8 mouse cellular contexts compared by ENCODE assay signal in genomic region chr17:80825971-80826730, GRCm38 (mm10).
A peak's percentile ranks its signal among the peaks of the same experiment; 100 is the strongest.
DNase-seq lines count a peak whose midpoint lies in the region; ATAC-seq lines count a peak whose summit lies in the region.
"Had no signal": no experiment of that assay in that cellular context is flagged by ENCODE, and none has a peak within 500 bp of the region (broad histone marks: within the 10 kb centered on the region; RNA-seq: fewer than 3 reads in every experiment).

No protein-coding gene starts in this region.

- no peaks in the 10 kb centered on the region for H3K27me3 ChIP-seq in embryonic facial prominence, embryonic 13.5 days
- H3K27me3 ChIP-seq in intestine, embryonic 15.5 days (replicated peaks), result no peaks in the 10 kb centered on the region
- H3K27me3 ChIP-seq in liver, embryonic 12.5 days (replicated peaks), result no peaks in the 10 kb centered on the region
- no peaks in the 10 kb centered on the region for H3K27me3 ChIP-seq in midbrain, embryonic 11.5 days (ENCODE audit: control insufficient read depth, insufficient read depth, low read length)
- H3K27me3 ChIP-seq: neural tube, embryonic 12.5 days had no signal

- peak overlapping the region; percentile 44 for H3K4me2 ChIP-seq in embryonic facial prominence, embryonic 13.5 days
- H3K4me2 ChIP-seq in intestine, embryonic 15.5 days (replicated peaks), result peak overlapping the region; percentile 31
- no peak overlapping the region; the same call in 1 of the 2 replicates for H3K4me2 ChIP-seq in liver, embryonic 12.5 days
- no peak overlapping the region for H3K4me2 ChIP-seq in midbrain, embryonic 11.5 days
- H3K4me2 ChIP-seq: neural tube, embryonic 12.5 days had no signal

- H3K27ac ChIP-seq in embryonic facial prominence, embryonic 13.5 days, result peak overlapping the region; percentile 78
- peak overlapping the region; percentile 83 for H3K27ac ChIP-seq in intestine, embryonic 15.5 days
- no peak overlapping the region for H3K27ac ChIP-seq in liver, embryonic 12.5 days
- H3K27ac ChIP-seq in midbrain, embryonic 11.5 days (ENCODE audit: low read depth, low read length), result no peak overlapping the region
- H3K27ac ChIP-seq: neural tube, embryonic 12.5 days had no signal

- H3K9me3 ChIP-seq in embryonic facial prominence, embryonic 13.5 days, result no peaks in the 10 kb centered on the region
- no peaks in the 10 kb centered on the region for H3K9me3 ChIP-seq in intestine, embryonic 15.5 days
- H3K9me3 ChIP-seq in liver, embryonic 12.5 days (replicated peaks), result no peaks in the 10 kb centered on the region
- H3K9me3 ChIP-seq in midbrain, embryonic 11.5 days (ENCODE audit: control insufficient read depth, low read length), result no peaks in the 10 kb centered on the region
- H3K9me3 ChIP-seq: neural tube, embryonic 12.5 days had no signal

- DNase-seq in adrenal gland, postnatal 14 days, result peak; percentile 49
- no peak for DNase-seq in left cerebral cortex, adult 18-20 months (ENCODE audit: low spot score in 2 of 2)
- DNase-seq in cerebellum, postnatal 14 days, result no peak
- DNase-seq in midbrain, embryonic 11.5 days (ENCODE audit: low spot score, missing footprints), result no peak

- H3K9ac ChIP-seq in embryonic facial prominence, embryonic 13.5 days, result no peak overlapping the region
- no peak overlapping the region for H3K9ac ChIP-seq in intestine, embryonic 15.5 days
- no peak overlapping the region for H3K9ac ChIP-seq in liver, embryonic 12.5 days
- H3K9ac ChIP-seq in midbrain, embryonic 11.5 days (ENCODE audit: low read length), result no peak overlapping the region
- H3K9ac ChIP-seq: neural tube, embryonic 12.5 days had no signal

- peaks cover 31% of the 10 kb centered on the region for H3K4me1 ChIP-seq in embryonic facial prominence, embryonic 13.5 days
- H3K4me1 ChIP-seq in intestine, embryonic 15.5 days (replicated peaks), result peaks cover 26% of the 10 kb centered on the region
- peaks cover 16% of the 10 kb centered on the region for H3K4me1 ChIP-seq in liver, embryonic 12.5 days
- no peaks in the 10 kb centered on the region for H3K4me1 ChIP-seq in midbrain, embryonic 11.5 days (ENCODE audit: control insufficient read depth, insufficient read depth, low read length)

- peak; percentile 60; the same call in 1 of the 2 replicates for ATAC-seq in embryonic facial prominence, embryonic 13.5 days (ENCODE audit: insufficient number of reproducible peaks, insufficient read depth, low FRiP score, low TSS enrichment, low read depth)
- peak; percentile 84 for ATAC-seq in intestine, embryonic 15.5 days
- peak; percentile 27; the same call in 1 of the 2 replicates for ATAC-seq in liver, embryonic 12.5 days
- ATAC-seq in midbrain, embryonic 11.5 days (ENCODE audit: low FRiP score), result no peak

- WGBS in embryonic facial prominence, embryonic 13.5 days, result 30% methylated on average over 12 of the region's 12 CpGs
- WGBS in intestine, embryonic 15.5 days, result 19% methylated on average over 12 of the region's 12 CpGs
- 26% methylated on average over 12 of the region's 12 CpGs for WGBS in liver, embryonic 12.5 days (ENCODE audit: insufficient replicate concordance)
- WGBS in midbrain, embryonic 11.5 days, result 62% methylated on average over 12 of the region's 12 CpGs

- H3K36me3 ChIP-seq in embryonic facial prominence, embryonic 13.5 days, result no peaks in the 10 kb centered on the region
- no peaks in the 10 kb centered on the region for H3K36me3 ChIP-seq in intestine, embryonic 15.5 days
- H3K36me3 ChIP-seq in liver, embryonic 12.5 days, result no peaks in the 10 kb centered on the region
- no peaks in the 10 kb centered on the region for H3K36me3 ChIP-seq in midbrain, embryonic 11.5 days (ENCODE audit: control insufficient read depth, insufficient read depth, low read length)
- H3K36me3 ChIP-seq: neural tube, embryonic 12.5 days had no signal

- H3K4me3 ChIP-seq in embryonic facial prominence, embryonic 13.5 days, result no peak overlapping the region
- H3K4me3 ChIP-seq in intestine, embryonic 15.5 days (replicated peaks), result no peak overlapping the region
- no peak overlapping the region for H3K4me3 ChIP-seq in liver, embryonic 12.5 days
- H3K4me3 ChIP-seq in midbrain, embryonic 11.5 days (ENCODE audit: low read depth, low read length), result no peak overlapping the region
- H3K4me3 ChIP-seq: neural tube, embryonic 12.5 days had no signal

Comparison
In these comparisons a context has a peak if more than half of its experiments do, and no peak if none do; other contexts are left out.
1. H3K27ac ChIP-seq: peak in embryonic facial prominence, embryonic 13.5 days (single experiment) and intestine, embryonic 15.5 days (single experiment); none in liver, embryonic 12.5 days (single experiment) and midbrain, embryonic 11.5 days (single experiment).
2. H3K4me2 ChIP-seq: peak in embryonic facial prominence, embryonic 13.5 days (single experiment) and intestine, embryonic 15.5 days (single experiment); none in liver, embryonic 12.5 days (single experiment) and midbrain, embryonic 11.5 days (single experiment).